Mouse (Mus musculus) lung, postnatal 0 days (tissue): Measurements from ENCODE around the gene Grin2c.

Experiments used
- CTCF ChIP-seq: IDR thresholded peaks from 2 replicates; pipeline ENCODE4 v1.5.1; 2016; ENCODE audit warnings: antibody characterized with exemption, mild to moderate bottlenecking
- EP300 ChIP-seq: IDR thresholded peaks from 2 replicates; pipeline ENCODE4 v1.6.1; 2016; ENCODE audit warnings: antibody characterized with exemption, mild to moderate bottlenecking, control low read depth

DNA sequence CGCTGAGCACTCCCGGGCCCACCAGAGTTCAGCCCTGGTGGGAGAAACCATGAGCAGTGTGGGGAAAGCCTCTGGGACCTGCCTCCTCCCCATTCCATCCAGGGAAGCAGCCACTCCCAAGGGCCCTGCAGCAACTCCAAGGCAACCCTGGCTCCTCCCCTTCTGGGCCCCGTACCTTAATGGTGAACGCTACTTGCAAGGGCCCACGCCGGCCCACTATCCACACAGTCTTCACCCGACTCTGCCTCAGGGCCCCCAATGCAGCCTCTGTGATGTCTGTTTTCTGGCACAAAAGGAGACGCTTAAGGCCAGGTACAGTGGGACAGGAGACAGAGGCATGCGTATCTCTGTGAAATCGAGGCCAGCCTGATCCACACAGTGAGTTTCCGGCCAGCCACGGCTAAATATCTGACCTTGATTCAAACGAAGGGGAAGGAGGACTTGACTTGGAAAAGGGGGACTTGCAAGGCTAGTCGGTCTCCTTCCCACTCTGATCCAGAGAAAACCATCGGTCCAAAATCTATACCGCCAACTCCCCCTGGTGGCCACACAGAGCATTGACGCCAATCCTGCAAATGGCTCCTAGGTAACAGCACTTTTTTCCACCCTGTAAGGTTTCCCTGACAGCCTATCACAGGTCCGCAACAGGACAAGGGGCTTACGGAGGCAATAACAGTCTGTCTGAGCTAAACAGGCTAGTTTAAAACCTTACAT is 3.3 kb upstream of the Grin2c start:
- no peak for TF ChIP-seq EP300
- peak; percentile 97 for TF ChIP-seq CTCF
